Mouse (Mus musculus) G1E (cell line): Measurements from ENCODE around the gene P2ry12.

Source experiments
- CTCF ChIP-seq: IDR thresholded peaks from 2 replicates; pipeline ENCODE4 v1.5.1; 2012; ENCODE audit warnings: low read depth, low read length, inconsistent platforms, mixed read lengths
- GATA1 ChIP-seq: IDR thresholded peaks from 2 replicates; pipeline ENCODE4 v1.6.1; 2012; ENCODE audit warnings: borderline replicate concordance, low read length, inconsistent platforms, mixed read lengths

DNA sequence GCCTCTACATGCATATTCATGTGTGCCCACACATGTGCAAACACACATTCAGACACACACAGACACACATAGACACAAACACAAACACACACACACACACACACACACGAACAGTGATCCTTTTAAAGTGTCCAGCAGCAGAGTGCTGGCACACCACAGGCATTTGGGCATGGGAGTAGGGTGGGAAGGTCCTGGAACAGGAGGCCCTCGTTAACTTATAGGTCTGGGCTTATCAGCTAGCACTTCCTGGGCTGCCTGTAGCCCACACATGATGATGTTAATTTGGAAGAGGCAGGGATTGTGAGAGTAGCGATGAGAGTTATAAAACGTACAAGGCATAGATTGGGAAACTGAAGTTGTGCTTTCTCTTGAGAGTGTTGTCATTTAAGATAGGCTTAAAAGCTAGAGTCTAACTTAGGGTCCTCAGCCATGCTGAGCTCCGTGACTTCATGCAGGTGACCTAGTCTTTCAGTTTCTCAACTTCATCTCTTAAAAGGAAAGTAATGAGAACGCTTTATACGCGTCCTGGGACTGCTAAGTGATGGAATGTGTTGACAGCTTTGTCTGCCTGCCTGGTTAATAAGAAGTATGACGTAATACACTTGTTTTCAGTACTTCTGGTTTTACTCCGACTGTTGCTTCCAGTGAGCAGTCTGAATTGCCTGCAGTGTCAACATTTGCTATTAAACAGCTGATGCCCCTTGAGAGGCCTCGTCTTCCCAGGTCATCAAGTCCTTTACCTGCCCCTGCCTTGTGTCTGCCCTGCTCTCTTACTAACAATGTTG lies 57.8 kb downstream of the P2ry12 start:
- TF ChIP-seq CTCF (no peak), GATA1 (no peak)
